Mouse (Mus musculus) liver, adult 2 months (tissue): ENCODE results near the gene Kmt2a.

ENCODE experiments used
- CTCF ChIP-seq: fragments of 200-500 bp; IDR thresholded peaks from 2 replicates; pipeline ENCODE4 v1.5.1; 2011; ENCODE audit warnings: low read depth, low read length, control low read depth
- POLR2A ChIP-seq: fragments of 200-500 bp; IDR thresholded peaks from 2 replicates; pipeline ENCODE4 v1.6.1; 2011; ENCODE audit warnings: low read length, control low read depth; ENCODE audit not compliant: insufficient read depth; ENCODE audit errors: extremely low read depth

GRCm38 (mm10) chr9:44792842-44793241 lies 88.3 kb downstream of the Kmt2a start:
- no peak for TF ChIP-seq CTCF
- TF ChIP-seq POLR2A = no peak
